10 mouse cellular contexts compared by ENCODE assay signal in the genomic region with DNA sequence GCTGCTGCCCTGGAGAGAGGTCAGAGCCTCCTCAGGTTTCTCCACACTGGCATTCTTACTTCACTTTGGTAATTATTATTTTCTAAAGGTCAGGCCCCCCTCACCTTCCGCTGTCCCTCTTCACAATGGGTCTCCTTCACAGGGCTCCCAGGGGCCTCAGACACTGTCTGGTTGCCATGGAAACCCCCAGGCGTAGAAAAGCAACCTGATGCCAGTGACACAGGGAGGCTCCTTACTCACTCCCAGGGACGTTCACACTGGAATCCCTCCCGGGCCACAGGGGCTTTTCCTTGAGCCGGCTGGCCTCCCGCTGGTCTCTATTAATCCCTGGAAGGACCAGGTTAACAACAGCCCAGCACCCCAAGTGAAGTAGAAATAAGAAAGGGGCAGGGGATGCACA. TPM values are rescaled to one million over a fixed set of nuclear protein-coding genes. Genes with fewer than 3 reads are reported as not detected.
DNase-seq lines count a peak whose midpoint lies in the region; ATAC-seq and TF ChIP-seq lines count a peak whose summit lies in the region.
"Had no signal": no experiment of that assay in that cellular context is flagged by ENCODE, and none has a peak within 500 bp of the region (broad histone marks: within the 10 kb centered on the region; RNA-seq: fewer than 3 reads in every experiment).

No protein-coding gene starts in this region.

- H3K4me1 ChIP-seq in intestine, embryonic 16.5 days (ENCODE audit: control insufficient read depth, insufficient read depth, low read length), result peaks cover 13% of the 10 kb centered on the region
- H3K4me1 ChIP-seq in intestine, postnatal 0 days (replicated peaks; ENCODE audit: control insufficient read depth, insufficient read depth, low read length), result no peaks in the 10 kb centered on the region
- H3K4me1 ChIP-seq in hindbrain, embryonic 15.5 days (replicated peaks), result peaks cover 52% of the 10 kb centered on the region
- peaks cover 48% of the 10 kb centered on the region for H3K4me1 ChIP-seq in neural tube, embryonic 12.5 days

- no peaks in the 10 kb centered on the region for H3K36me3 ChIP-seq in intestine, embryonic 16.5 days (ENCODE audit: control insufficient read depth, insufficient read depth, low read length)
- H3K36me3 ChIP-seq in intestine, postnatal 0 days (ENCODE audit: control insufficient read depth, insufficient read depth), result no peaks in the 10 kb centered on the region
- no peaks in the 10 kb centered on the region for H3K36me3 ChIP-seq in hindbrain, embryonic 15.5 days
- peaks cover 50% of the 10 kb centered on the region for H3K36me3 ChIP-seq in neural tube, embryonic 12.5 days

- H3K27me3 ChIP-seq in intestine, embryonic 16.5 days (replicated peaks; ENCODE audit: control insufficient read depth, insufficient read depth, low read length), result 0 out of 2 replicates have a peak, but pooled peaks cover 2% of the 10 kb centered on the region
- H3K27me3 ChIP-seq in intestine, postnatal 0 days (replicated peaks; ENCODE audit: control insufficient read depth, insufficient read depth, low read length), result no peaks in the 10 kb centered on the region
- no peaks in the 10 kb centered on the region for H3K27me3 ChIP-seq in hindbrain, embryonic 15.5 days
- no peaks in the 10 kb centered on the region for H3K27me3 ChIP-seq in neural tube, embryonic 12.5 days (replicated peaks)

- H3K9ac ChIP-seq in intestine, embryonic 16.5 days (ENCODE audit: low read depth, low read length), result 0 out of 2 replicates have a peak overlapping the region, but pooled peaks have one; percentile 14
- H3K9ac ChIP-seq in intestine, postnatal 0 days (ENCODE audit: low read depth, low read length), result no peak overlapping the region
- H3K9ac ChIP-seq in hindbrain, embryonic 15.5 days, result peak overlapping the region; percentile 21; the same call in 1 of the 2 replicates
- H3K9ac ChIP-seq in neural tube, embryonic 12.5 days, result no peak overlapping the region

- no peak overlapping the region for H3K27ac ChIP-seq in intestine, embryonic 16.5 days (ENCODE audit: low read length)
- no peak overlapping the region for H3K27ac ChIP-seq in intestine, postnatal 0 days (ENCODE audit: low read depth, low read length)
- H3K27ac ChIP-seq in hindbrain, embryonic 15.5 days (replicated peaks), result no peak overlapping the region
- H3K27ac ChIP-seq in neural tube, embryonic 12.5 days, result peak overlapping the region; percentile 17; the same call in 1 of the 2 replicates
- H3K27ac ChIP-seq: gastrocnemius, adult 2 months had no signal

- 6% methylated on average over 6 of the region's 6 CpGs for WGBS in intestine, embryonic 16.5 days
- WGBS in intestine, postnatal 0 days, result 5% methylated on average over 6 of the region's 6 CpGs
- WGBS in hindbrain, embryonic 15.5 days, result 1% methylated on average over 6 of the region's 6 CpGs
- 2% methylated on average over 6 of the region's 6 CpGs for WGBS in neural tube, embryonic 12.5 days

- H3K4me3 ChIP-seq in intestine, embryonic 16.5 days (ENCODE audit: low read length), result no peak overlapping the region
- no peak overlapping the region for H3K4me3 ChIP-seq in intestine, postnatal 0 days (ENCODE audit: low read depth, low read length)
- no peak overlapping the region for H3K4me3 ChIP-seq in hindbrain, embryonic 15.5 days
- no peak overlapping the region for H3K4me3 ChIP-seq in neural tube, embryonic 12.5 days
- H3K4me3 ChIP-seq: gastrocnemius, adult 2 months had no signal

- TF ChIP-seq CTCF in intestine, postnatal 0 days (IDR thresholded peaks at IDR 0.05; ENCODE audit: low read depth), result no peak

- H3K4me2 ChIP-seq in intestine, embryonic 16.5 days (ENCODE audit: low read depth, low read length), result no peak overlapping the region
- no peak overlapping the region for H3K4me2 ChIP-seq in intestine, postnatal 0 days (replicated peaks; ENCODE audit: low read depth)
- H3K4me2 ChIP-seq in hindbrain, embryonic 15.5 days, result peak overlapping the region; percentile 37
- H3K4me2 ChIP-seq in neural tube, embryonic 12.5 days (replicated peaks), result peak overlapping the region; percentile 49

- no peaks in the 10 kb centered on the region for H3K9me3 ChIP-seq in intestine, embryonic 16.5 days (ENCODE audit: control insufficient read depth, low read length)
- no peaks in the 10 kb centered on the region for H3K9me3 ChIP-seq in intestine, postnatal 0 days (ENCODE audit: control insufficient read depth)
- no peaks in the 10 kb centered on the region for H3K9me3 ChIP-seq in hindbrain, embryonic 15.5 days
- no peaks in the 10 kb centered on the region for H3K9me3 ChIP-seq in neural tube, embryonic 12.5 days

- ATAC-seq in intestine, embryonic 16.5 days, result no peak
- no peak for ATAC-seq in intestine, postnatal 0 days
- ATAC-seq in hindbrain, embryonic 15.5 days (ENCODE audit: low FRiP score, low read depth), result no peak
- peak; percentile 48 for ATAC-seq in neural tube, embryonic 12.5 days (ENCODE audit: low FRiP score, low read depth)
- no peak for ATAC-seq in megakaryocyte-erythroid progenitor cell, adult 5-6 weeks (replicated peaks; ENCODE audit: low FRiP score, low TSS enrichment, poor library complexity, severe bottlenecking)

- DNase-seq in embryo, embryonic 9.5 days (ENCODE audit: extremely low spot score), result peak; percentile 93
- DNase-seq in urinary bladder, adult 18-20 months (ENCODE audit: low spot score in 2 of 2), result no peak
- no peak for DNase-seq in testis, postnatal 14 days (ENCODE audit: low spot score)
- DNase-seq: gastrocnemius, adult 2 months had no signal

RNA-seq across cellular contexts. Expression of a gene that starts 14.4 kb away (rescaled TPM):
- polyA plus RNA-seq in intestine, embryonic 16.5 days (2015; fragmentation: Nextera tagmentation; extraction: Ambion mirVana), result 0.33 and 0.53 TPM in 2 replicates
- 0.09 TPM in 1 of 2 replicates, not detected in the other for polyA plus RNA-seq in intestine, postnatal 0 days (2015; fragmentation: Nextera tagmentation; extraction: Ambion mirVana)
- polyA plus RNA-seq in hindbrain, embryonic 15.5 days (2015; fragmentation: Nextera tagmentation; extraction: Ambion mirVana), result 26.1 and 33.9 TPM in 2 replicates
- polyA plus RNA-seq in neural tube, embryonic 12.5 days (2016; fragmentation: Nextera tagmentation; extraction: Ambion mirVana), result 182 and 193 TPM in 2 replicates
- not detected in 2 replicates for total RNA-seq in megakaryocyte-erythroid progenitor cell, adult 5-6 weeks (2014; fragmentation: Nextera tagmentation)
- not detected in 2 replicates for total RNA-seq in megakaryocyte-erythroid progenitor cell, adult 5-6 weeks (2017)
- polyA plus RNA-seq: large intestine, adult 2 months had no signal

RNA-seq across cellular contexts. Expression of a gene that starts 26.1 kb away (rescaled TPM):
- polyA plus RNA-seq in intestine, embryonic 16.5 days (2015; fragmentation: Nextera tagmentation; extraction: Ambion mirVana), result 47.5 and 51.6 TPM in 2 replicates
- polyA plus RNA-seq in intestine, postnatal 0 days (2015; fragmentation: Nextera tagmentation; extraction: Ambion mirVana), result 33.3 and 36.7 TPM in 2 replicates
- polyA plus RNA-seq in hindbrain, embryonic 15.5 days (2015; fragmentation: Nextera tagmentation; extraction: Ambion mirVana), result 58.3 and 60.5 TPM in 2 replicates
- polyA plus RNA-seq in neural tube, embryonic 12.5 days (2016; fragmentation: Nextera tagmentation; extraction: Ambion mirVana), result 50.2 and 50.8 TPM in 2 replicates
- 20.9 and 35.9 TPM in 2 replicates for total RNA-seq in megakaryocyte-erythroid progenitor cell, adult 5-6 weeks (2014; fragmentation: Nextera tagmentation)
- 13.1 and 18.7 TPM in 2 replicates for total RNA-seq in megakaryocyte-erythroid progenitor cell, adult 5-6 weeks (2017)

Comparison
In these comparisons a context has a peak if more than half of its experiments do, and no peak if none do; other contexts are left out.
1. H3K9ac ChIP-seq: peak in intestine, embryonic 16.5 days (single experiment) and hindbrain, embryonic 15.5 days (single experiment); none in intestine, postnatal 0 days (single experiment) and neural tube, embryonic 12.5 days (single experiment).
2. H3K4me2 ChIP-seq: peak in hindbrain, embryonic 15.5 days (single experiment) and neural tube, embryonic 12.5 days (single experiment); none in intestine, embryonic 16.5 days (single experiment) and intestine, postnatal 0 days (single experiment).
3. RNA of a gene that starts 14.4 kb away (polyA plus RNA-seq): 182 to 193 TPM in neural tube, embryonic 12.5 days and 26.1 to 33.9 TPM in hindbrain, embryonic 15.5 days; 0.33 to 0.53 TPM in intestine, embryonic 16.5 days and 0.09 TPM in intestine, postnatal 0 days; every median in the first group is over 10 times any median in the second.